Mouse (Mus musculus) lung, adult 18-20 months (tissue): ENCODE measurements around the gene Zfp663.

Experiments used
- DNase-seq, 2 experiments: peaks; one replicate each; pipeline ENCODE4 v3.0.0; 2022; ENCODE audit warnings: mixed read lengths in 2 of 2

Zfp663 gene

GRCm38 (mm10) chr2:165367868-165368439 lies 575 bp downstream of the Zfp663 start:
- peak; percentile 12 to 36 for DNase-seq

- peak; percentile 77 to 86 for DNase-seq
Measured at GRCm38 (mm10) chr2:165367047-165367520, 1.4 kb downstream of the Zfp663 start.

- peak; percentile 9 to 29 for DNase-seq
Measured at GRCm38 (mm10) chr2:165364334-165365091, 4.0 kb downstream of the Zfp663 start.

- no peak for DNase-seq
Measured at GRCm38 (mm10) chr2:165363282-165363681, 5.2 kb downstream of the Zfp663 start.

GRCm38 (mm10) chr2:165360861-165361260 lies 7.7 kb downstream of the Zfp663 start:
- peak; percentile 33 to 48 for DNase-seq

GRCm38 (mm10) chr2:165351828-165352513 lies 16.6 kb downstream of the Zfp663 start:
- no peak for DNase-seq

GRCm38 (mm10) chr2:165349466-165349865 lies 19.1 kb downstream of the Zfp663 start:
- no peak for DNase-seq

GRCm38 (mm10) chr2:165346180-165346579 lies 22.3 kb downstream of the Zfp663 start:
- no peak for DNase-seq

- peak; percentile 51 to 56 for DNase-seq
Measured at GRCm38 (mm10) chr2:165337191-165337590, 31.3 kb downstream of the Zfp663 start.

- peak; percentile 49 to 66 for DNase-seq
Measured at GRCm38 (mm10) chr2:165332610-165333210, 35.8 kb downstream of the Zfp663 start.

- no peak for DNase-seq
Measured at GRCm38 (mm10) chr2:165329703-165330102, 38.8 kb downstream of the Zfp663 start.

- DNase-seq: no peak
Measured at GRCm38 (mm10) chr2:165328746-165329145, 39.8 kb downstream of the Zfp663 start.

GRCm38 (mm10) chr2:165327386-165327785 lies 41.1 kb downstream of the Zfp663 start:
- DNase-seq: no peak

GRCm38 (mm10) chr2:165326304-165327190 lies 42.0 kb downstream of the Zfp663 start, which contains the start of gene Elmo2:
TSS of gene Elmo2 (minus strand) at chr2:165326479.
- peak; percentile 98 to 99 for DNase-seq

GRCm38 (mm10) chr2:165325521-165326303 lies 42.8 kb downstream of the Zfp663 start:
- DNase-seq: peak in 1 of 2 experiments; percentile 46

GRCm38 (mm10) chr2:165323928-165324327 lies 44.6 kb downstream of the Zfp663 start:
- DNase-seq: peak; percentile 70 to 81

GRCm38 (mm10) chr2:165323484-165323883 lies 45.0 kb downstream of the Zfp663 start:
- no peak for DNase-seq

GRCm38 (mm10) chr2:165321981-165322735 lies 46.4 kb downstream of the Zfp663 start:
- DNase-seq: no peak

GRCm38 (mm10) chr2:165321381-165321888 lies 47.1 kb downstream of the Zfp663 start:
- DNase-seq: peak; percentile 58 to 68

GRCm38 (mm10) chr2:165320531-165321150 lies 47.9 kb downstream of the Zfp663 start:
- DNase-seq: peak; percentile 59 to 63
